Mouse (Mus musculus): ENCODE measurements around the gene Taar8b.
"Not testable (repeated sequence)": the region's sequence is repeated elsewhere in the genome, so short reads cannot be mapped to it uniquely, and the experiment has no call there.

DNA sequence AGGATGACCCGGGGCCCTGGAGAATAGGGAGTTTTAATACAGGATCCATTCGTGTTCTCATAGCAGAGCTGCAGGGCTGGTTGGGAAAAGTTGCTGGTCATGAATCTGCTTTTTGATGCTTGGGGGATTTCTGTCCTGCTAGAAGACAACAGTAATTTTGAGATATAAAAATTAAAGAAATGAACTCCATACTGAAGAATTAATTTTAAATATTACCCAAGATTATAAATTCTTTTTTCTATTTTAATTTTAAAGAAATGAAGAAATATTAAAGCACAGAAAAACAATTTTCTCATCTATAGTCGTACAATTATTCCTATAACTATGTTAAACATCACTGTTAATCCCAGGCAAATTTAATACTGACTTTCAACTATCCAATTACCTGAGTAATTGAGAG is 9.7 kb upstream of the Taar8b start, which contains the start of gene Taar8c:
- TF ChIP-seq MAX (IDR thresholded peaks at IDR 0.05); CTCF (IDR thresholded peaks at IDR 0.05; ENCODE audit: control insufficient read depth, insufficient read depth, insufficient read length); USF1 (IDR thresholded peaks at IDR 0.05; ENCODE audit: low read depth); MYOD1 (IDR thresholded peaks at IDR 0.05; ENCODE audit: control insufficient read depth, insufficient read length, low read depth); CEBPB (IDR thresholded peaks at IDR 0.05; ENCODE audit: low read depth): not testable (repeated sequence)
